Mouse (Mus musculus): ENCODE data around the gene Map2. TPM values are rescaled to one million over a fixed set of nuclear protein-coding genes. Genes with fewer than 3 reads are reported as not detected.

Gene Map2
- total RNA-seq (2021): 10 to 100 TPM; 21.8 to 32.7 TPM
- 5.6 and 7.4 TPM in 2 replicates for polyA plus RNA-seq (2012; rRNA removed)
- long read RNA-seq, partial matches to known transcripts: 1 of 2 reads
- long read RNA-seq, other reads (novel, unspliced or antisense): 1 of 2 reads

DNA sequence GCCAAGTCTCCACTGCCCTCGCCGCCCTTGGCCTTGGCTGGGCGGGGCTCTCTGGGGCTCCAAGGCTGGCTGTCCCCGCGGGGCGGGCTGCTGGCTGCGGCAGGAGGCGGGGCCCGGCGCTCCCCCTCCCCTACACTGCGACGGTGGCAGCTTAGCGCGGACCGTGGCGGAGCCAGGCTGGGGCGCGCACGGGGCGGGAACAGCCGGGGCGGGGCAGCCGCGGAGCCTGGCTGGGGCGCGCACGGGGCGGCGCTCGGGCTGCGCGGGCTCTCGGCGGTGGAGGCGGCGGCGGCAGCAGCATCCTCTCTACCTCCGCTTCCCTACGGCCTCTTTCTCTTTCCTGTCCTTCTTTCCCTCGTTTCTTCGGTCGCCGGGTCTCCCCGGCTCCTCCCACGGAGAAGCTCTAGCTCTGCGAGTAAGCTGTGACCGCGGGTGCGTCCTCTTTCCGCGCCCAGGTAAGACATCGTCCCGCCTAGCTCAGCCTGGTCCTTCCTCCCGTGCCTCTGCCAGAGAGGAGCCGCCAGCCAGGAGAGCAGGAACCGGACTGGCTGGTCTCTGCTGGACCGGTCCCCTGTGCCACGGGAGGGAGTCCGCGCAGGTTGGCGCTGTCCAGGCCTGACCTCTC, at the start of gene Map2:
Map2 (plus strand) TSS at position 233 of the 625 bp plus-strand sequence.
- peak; percentile 96 for DNase-seq

GRCm38 (mm10) chr1:66133014-66133413, 42.1 kb upstream of the Map2 start:
- peak; percentile 5 for DNase-seq

DNA sequence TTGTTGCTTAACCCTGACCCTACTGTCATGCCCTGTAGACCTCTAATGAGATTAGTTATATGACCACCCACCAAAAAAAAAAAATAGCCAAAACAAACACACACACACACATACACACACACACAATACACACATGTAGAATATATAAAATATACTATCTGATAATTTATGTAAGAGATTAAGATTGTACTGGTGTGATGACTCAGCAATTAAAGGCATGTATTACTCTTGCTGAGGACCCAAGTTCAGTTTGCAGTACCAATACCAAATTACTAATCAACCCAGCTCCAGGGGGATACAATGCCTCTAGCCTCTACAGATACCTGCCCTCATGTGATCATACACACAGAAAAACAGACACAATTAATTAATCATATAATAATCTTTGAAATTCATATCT, 39.7 kb upstream of the Map2 start:
- DNase-seq: no peak

GRCm38 (mm10) chr1:66140686-66141085, 34.4 kb upstream of the Map2 start:
- no peak for DNase-seq

DNA sequence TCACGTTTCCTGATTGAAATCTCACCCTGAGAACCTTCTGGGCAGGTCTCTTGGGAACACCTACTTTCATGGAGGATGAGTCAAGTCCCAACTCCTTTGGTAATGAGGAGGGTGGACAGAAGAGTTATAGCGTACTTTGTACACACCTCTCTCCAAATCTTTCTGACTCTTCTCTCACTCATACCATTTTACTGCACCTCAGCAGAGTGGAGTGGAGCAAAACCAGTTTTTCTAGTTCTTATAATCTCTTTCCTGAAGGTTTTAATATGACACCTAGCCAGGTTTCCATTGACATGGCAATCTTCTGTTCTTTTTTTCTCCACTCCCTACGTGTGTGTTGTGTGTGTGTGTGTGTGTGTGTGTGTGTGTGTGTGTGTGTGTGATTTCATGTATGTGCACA, 29.9 kb upstream of the Map2 start:
- no peak for DNase-seq

- no peak for DNase-seq
Measured at GRCm38 (mm10) chr1:66148825-66149514, 26.1 kb upstream of the Map2 start.

- DNase-seq: peak; percentile 14
Measured at GRCm38 (mm10) chr1:66150806-66151205, 24.3 kb upstream of the Map2 start.

- no peak for DNase-seq
Measured at GRCm38 (mm10) chr1:66157135-66157534, 17.9 kb upstream of the Map2 start.

- DNase-seq: no peak
Measured at GRCm38 (mm10) chr1:66157589-66157988, 17.5 kb upstream of the Map2 start.

GRCm38 (mm10) chr1:66164648-66165047, 10.4 kb upstream of the Map2 start:
- DNase-seq: no peak

- peak; percentile 59 for DNase-seq
Measured at GRCm38 (mm10) chr1:66168722-66169121, 6.4 kb upstream of the Map2 start.

GRCm38 (mm10) chr1:66172127-66172526, 2.9 kb upstream of the Map2 start:
- no peak for DNase-seq

- DNase-seq: no peak
Measured at GRCm38 (mm10) chr1:66173630-66174029, 1.4 kb upstream of the Map2 start.

DNA sequence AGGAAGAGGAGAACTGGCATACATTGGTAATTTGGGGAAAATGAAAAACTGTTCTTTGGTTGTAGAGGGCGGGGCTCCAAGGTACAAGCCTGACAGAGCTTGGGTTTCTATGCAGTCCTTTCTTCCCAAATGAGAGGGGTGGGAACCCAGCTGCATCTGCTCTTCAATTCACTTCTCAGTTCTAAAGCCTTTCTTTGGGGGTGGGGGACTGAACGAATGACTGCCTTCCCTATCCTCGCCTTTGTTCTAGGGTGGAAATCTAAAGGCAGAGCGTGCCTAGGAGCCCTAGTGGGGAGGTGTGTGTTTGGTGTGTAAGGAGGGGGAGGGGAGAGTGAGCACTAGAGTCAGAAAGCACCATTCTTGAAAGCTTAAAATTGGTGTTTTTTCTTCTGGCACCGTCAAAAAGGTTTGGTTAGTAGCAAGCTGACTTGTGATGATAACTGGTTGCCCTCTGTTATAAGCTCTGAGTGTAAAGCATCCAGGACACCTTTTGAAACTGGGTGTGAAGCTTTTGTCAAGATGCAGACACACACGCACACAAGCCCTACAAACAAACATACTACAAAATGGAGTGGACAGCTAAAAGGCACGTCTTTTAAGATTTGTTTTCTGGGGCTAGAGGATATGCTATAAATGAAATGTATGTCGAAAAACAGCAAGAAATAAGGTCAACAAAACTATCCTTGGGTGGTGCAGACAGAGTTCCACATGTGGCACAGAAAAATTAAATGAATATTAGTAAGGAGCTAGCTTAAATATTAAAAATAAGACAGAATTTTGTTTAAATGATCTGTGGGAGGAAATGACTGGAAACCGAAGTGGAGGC, 1.2 kb downstream of the Map2 start:
- DNase-seq: no peak

- no peak for DNase-seq
Measured at GRCm38 (mm10) chr1:66176838-66177105, 1.7 kb downstream of the Map2 start.

DNA sequence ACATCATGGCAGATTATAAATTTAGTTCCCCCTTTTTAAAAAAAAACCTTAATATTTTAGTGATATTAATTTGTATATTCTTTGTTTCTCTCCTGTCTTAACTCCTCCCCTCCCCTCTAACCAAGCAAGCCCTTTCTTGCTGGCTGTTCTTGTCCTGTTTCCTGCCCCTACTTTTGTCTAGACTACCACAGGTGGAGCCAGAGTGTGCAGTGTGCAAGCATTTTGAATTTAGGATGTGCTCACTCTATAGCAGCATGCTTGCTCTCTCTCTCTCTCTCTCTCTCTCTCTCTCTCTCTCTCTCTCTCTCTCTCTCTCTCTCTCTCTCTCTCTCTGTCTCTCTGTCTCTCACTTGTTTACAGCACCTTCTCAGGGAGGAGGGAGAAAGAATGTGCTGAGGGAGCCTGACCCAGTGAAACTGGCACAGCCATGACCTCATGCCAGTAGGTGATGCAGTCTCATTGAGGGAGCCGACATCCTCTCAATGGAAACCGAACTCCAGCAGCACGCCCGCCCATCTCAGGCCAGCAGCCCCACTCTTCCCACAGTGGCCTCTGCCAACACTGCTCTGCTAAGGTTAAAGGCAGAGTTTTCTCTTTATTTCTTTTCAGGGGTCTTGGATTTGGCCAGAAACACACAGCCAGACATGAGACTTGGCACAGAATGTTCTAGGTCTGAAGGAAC, 2.6 kb downstream of the Map2 start:
- DNase-seq: no peak

GRCm38 (mm10) chr1:66187016-66187681, 12.1 kb downstream of the Map2 start:
- DNase-seq: no peak

- no peak for DNase-seq
Measured at GRCm38 (mm10) chr1:66192401-66192800, 17.3 kb downstream of the Map2 start.

DNA sequence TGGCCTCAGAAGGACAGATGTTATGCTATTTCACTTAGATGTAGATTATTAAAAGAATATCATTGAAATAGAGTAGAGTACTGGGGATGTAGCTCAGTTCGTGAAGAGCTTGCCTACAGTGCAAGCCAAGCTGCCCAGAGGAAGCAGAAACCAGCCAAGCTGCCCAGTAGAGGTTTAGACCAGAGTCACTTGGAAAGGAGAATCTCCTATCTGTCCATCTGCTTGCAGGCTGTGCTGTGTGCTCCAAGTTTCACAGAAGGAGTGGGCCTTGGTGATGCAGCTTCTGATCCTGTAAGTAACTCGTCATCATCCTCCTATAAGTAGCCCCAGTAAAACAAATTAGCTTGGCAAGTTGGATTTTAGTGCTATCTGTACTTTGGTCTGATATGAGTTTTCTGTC, 17.8 kb downstream of the Map2 start:
- DNase-seq: no peak

- DNase-seq: no peak
Measured at GRCm38 (mm10) chr1:66195040-66195726, 20.1 kb downstream of the Map2 start.

DNA sequence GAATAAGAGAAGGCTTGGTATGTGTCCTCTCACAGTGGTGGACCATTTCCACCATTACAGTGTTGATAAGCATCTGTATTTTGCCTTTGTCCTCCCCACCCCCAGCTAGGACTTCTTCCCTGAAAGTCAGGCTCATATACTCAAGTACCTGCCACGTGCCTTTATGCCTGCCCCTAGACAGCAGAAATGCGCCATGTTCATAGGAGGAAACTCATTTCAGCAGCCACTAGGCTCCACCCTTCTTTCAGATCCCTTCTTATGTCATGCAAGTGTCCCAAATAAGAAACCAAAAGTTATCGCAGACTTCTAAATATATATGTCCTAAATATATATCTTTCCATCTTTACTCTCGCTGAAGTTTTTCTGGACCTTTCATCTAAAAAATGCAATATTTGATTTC, 21.2 kb downstream of the Map2 start:
- no peak for DNase-seq
